Mouse (Mus musculus) CD4-positive helper T cell, adult 2 months (primary cell): Measurements from ENCODE around the gene Zfp598.
A peak's percentile ranks its signal among the peaks of the same experiment; 100 is the strongest.
"Not testable (repeated sequence)": the region's sequence is repeated elsewhere in the genome, so short reads cannot be mapped to it uniquely, and the experiment has no call there.

Source experiments
- DNase-seq: peaks from one replicate; pipeline ENCODE4 v3.0.0-alpha.2; 2012; ENCODE audit warnings: low read depth, missing footprints, low spot score

Zfp598 gene

DNA sequence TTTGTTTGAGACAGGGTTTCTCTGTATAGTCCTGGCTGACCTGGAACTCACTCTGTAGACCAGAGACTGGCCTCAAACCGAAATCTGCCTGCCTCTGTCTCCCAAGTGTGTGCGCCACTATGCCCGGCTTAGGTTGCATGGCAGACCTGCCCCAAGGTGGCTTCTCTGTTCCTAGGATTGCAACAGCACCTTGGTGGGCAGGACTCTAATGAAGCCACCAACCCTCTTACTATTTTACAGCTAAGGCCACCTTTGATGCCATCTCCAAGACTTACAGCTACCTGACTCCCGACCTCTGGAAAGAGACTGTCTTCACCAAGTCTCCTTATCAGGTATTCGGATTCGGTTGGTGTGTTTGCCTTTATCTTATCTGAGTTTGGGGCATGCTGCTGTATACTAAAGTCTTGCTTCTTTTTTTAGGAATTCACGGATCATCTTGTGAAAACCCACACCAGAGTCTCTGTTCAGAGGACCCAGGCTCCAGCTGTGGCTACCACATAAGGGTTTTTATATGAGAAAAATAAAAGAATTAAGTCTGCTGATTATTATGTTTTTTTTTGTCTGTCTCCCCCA lies 52.0 kb downstream of the Zfp598 start:
- not testable (repeated sequence) for DNase-seq

GRCm38 (mm10) chr17:24722220-24722924 lies 52.9 kb downstream of the Zfp598 start:
- no peak for DNase-seq

GRCm38 (mm10) chr17:24723122-24723880 lies 53.8 kb downstream of the Zfp598 start:
- no peak for DNase-seq

DNA sequence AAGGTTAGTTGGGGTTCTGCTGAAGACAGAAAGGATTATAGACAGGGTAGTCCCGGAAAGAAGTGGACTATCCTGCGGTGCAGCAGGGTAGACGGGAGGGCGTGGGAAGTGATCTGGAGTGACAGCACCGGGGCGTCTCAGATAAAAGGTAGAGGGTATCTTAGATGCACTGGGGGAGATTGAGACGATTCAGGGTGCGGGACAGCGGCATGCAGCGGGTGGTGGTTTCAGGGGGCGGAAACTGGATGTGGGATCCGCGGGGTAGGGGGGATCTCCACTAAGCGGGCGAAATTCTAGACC lies 54.3 kb downstream of the Zfp598 start:
- DNase-seq: no peak

GRCm38 (mm10) chr17:24724184-24724583 lies 54.7 kb downstream of the Zfp598 start, which contains the start of gene Ndufb10:
Gene Ndufb10, minus strand, starts transcription at chr17:24724478.
- peak; percentile 93 for DNase-seq

DNA sequence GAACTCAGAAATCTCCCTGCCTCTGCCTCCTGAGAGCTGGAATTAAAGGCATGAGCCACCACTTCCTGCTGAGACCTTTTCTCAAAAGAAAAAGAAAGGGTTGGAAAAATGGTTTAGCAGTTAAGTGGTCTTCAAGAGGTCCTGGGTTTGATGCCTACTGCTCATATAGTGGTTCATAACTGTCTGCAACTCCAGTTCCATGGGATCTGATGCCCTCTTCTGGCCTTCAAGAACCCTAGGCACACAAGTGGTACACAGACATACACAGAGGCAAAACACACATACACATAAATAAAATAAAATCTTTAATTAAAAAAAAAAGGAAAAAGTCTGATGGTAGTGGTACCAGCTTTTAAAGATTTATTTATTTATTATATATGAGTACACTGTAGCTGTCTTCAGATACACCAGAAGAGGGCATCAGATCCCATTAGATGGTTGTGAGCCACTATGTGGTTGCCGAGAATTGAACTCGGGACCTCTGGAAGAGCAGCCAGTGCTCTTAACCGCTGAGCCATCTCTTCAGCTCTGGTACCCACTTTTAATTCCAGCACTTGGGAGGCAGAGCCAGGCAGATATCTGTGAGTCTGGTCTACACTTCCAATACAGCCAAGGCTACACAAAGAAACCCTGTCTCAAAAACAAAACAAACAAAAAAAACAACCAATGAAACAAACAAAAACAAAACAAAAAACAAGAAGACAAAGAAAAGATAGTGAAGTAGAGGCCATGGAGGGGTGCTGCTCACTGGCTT lies 56.3 kb downstream of the Zfp598 start:
- DNase-seq: no peak

DNA sequence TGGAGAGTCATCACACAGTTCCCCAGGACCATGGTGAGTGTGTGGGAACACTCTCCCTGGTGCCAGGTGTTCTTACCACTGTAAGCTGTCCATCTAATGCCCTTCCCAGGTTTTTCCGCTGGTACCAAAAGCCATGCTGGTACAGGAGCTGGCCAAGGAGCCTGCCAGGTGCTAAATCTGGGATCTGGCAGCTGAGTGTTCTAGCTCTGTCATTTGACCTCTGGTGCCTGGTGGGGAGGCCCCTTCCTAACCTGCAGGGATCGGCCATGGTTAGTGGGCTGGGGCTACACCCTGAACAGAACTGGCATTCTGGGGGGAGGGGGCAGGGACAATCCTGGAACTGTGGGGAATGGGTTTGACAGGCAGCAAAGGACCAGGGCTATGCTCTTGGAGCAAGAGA lies 58.1 kb downstream of the Zfp598 start, which contains the start of gene Rpl3l:
TSS of gene Rpl3l (plus strand) at position 203 of the 400 bp plus-strand sequence.
- no peak for DNase-seq

DNA sequence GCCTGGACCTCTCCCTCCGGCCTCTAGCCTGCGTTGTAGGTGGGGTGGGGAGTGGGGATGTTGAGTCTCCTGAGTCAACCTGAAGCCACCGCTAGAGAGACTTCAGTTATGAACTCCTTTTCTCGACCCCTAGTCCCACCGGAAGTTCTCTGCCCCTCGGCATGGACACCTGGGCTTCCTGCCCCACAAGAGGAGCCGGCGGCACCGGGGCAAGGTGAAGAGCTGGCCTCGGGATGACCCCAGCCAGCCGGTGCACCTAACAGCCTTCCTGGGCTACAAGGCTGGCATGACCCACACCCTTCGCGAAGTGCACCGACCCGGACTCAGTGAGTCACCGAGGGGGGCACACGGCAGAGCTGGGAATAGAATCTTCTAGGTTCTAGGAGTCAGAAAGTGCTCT lies 58.7 kb downstream of the Zfp598 start:
- no peak for DNase-seq

GRCm38 (mm10) chr17:24729067-24729466 lies 59.6 kb downstream of the Zfp598 start:
- DNase-seq: no peak

DNA sequence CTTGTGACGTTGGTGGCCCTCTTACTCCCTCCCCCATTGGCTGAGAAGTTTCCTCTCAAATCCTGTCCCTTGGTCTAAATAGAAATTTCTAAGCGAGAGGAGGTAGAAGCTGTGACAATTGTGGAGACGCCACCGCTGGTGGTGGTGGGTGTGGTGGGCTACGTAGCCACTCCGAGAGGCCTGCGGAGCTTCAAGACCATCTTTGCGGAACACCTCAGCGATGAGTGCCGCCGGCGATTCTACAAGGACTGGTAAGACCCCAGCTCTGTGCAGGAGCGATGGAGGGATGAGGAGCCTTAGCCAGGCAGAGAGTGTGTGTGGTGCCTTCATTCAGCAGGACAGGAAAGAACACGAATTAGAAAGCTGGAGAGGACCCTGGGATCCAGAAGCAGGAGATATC lies 61.3 kb downstream of the Zfp598 start:
- no peak for DNase-seq
